Comparison of ENCODE assay signal across 8 mouse cellular contexts in the genomic region with DNA sequence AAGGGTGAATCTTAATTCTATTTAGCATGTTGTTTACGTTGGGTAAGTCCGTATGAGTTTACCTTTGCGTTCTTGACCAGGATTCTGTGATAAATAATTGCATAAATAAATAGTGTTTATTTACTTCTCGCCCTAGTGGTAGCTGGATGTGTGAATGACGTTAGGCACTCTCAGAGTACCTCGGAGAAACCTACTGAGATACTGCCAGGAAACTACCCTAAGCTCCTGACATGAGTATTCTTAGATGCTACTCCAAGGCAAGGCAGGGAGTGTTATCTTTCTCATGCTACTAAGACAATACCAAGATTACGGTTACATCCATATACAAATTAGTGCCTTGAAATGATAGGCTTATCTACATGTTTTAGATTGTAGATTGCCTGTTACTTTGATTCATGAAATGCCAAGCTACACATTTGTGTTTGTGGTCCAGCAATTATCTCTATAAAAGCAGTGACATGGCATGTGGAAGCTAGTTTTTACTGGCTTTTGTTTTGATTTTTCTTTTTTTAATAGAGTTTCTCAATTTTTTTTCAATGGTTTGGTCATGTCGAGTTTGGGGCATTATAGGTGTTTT. TPM values are rescaled to one million over a fixed set of nuclear protein-coding genes. Genes with fewer than 3 reads are reported as not detected.
DNase-seq lines count a peak whose midpoint lies in the region; ATAC-seq and TF ChIP-seq lines count a peak whose summit lies in the region.

No protein-coding gene starts in this region.

- DNase-seq in cerebellum, adult 2 months = no peak
- no peak for DNase-seq in cerebellum, postnatal 10 days
- DNase-seq in A20 (ENCODE audit: low read depth, low spot score) = peak; percentile 52
- no peak for DNase-seq in limb, embryonic 14.5 days (ENCODE audit: low spot score)
- DNase-seq in left cerebral cortex, adult 8-10 months (ENCODE audit: low spot score in 2 of 2) = no peak
- no peak for DNase-seq in cerebellum, adult 8-10 months

- H3K4me2 ChIP-seq in embryonic facial prominence, embryonic 13.5 days = peak overlapping the region; percentile 74
- peak overlapping the region; percentile 73 for H3K4me2 ChIP-seq in limb, embryonic 14.5 days (replicated peaks; ENCODE audit: low read depth, low read length, severe bottlenecking)

- peak overlapping the region; percentile 99 for H3K9ac ChIP-seq in embryonic facial prominence, embryonic 13.5 days
- H3K9ac ChIP-seq in limb, embryonic 14.5 days (ENCODE audit: low read depth, low read length, severe bottlenecking) = peak overlapping the region; percentile 90

- H3K9me3 ChIP-seq in embryonic facial prominence, embryonic 13.5 days = no peaks in the 10 kb centered on the region
- H3K9me3 ChIP-seq in limb, embryonic 14.5 days (ENCODE audit: control insufficient read depth, low read length) = no peaks in the 10 kb centered on the region

- ATAC-seq in embryonic facial prominence, embryonic 13.5 days (ENCODE audit: insufficient number of reproducible peaks, insufficient read depth, low FRiP score, low TSS enrichment, low read depth) = no peak
- no peak for ATAC-seq in limb, embryonic 14.5 days (ENCODE audit: low FRiP score, low read depth)
- no peak for ATAC-seq in inflammation-experienced regulatory T-cells, adult 6 months

- no peaks in the 10 kb centered on the region for H3K27me3 ChIP-seq in cerebellum, adult 2 months (ENCODE audit: control insufficient read depth, insufficient read depth, low read length)
- no peaks in the 10 kb centered on the region for H3K27me3 ChIP-seq in embryonic facial prominence, embryonic 13.5 days
- H3K27me3 ChIP-seq in limb, embryonic 14.5 days (ENCODE audit: control insufficient read depth, insufficient read depth, low read length) = no peaks in the 10 kb centered on the region

- WGBS in cerebellum, adult 2 months = 8% methylated on average over 8 of the region's 8 CpGs
- 10% methylated on average over 8 of the region's 8 CpGs for WGBS in embryonic facial prominence, embryonic 13.5 days
- 9% methylated on average over 8 of the region's 8 CpGs for WGBS in limb, embryonic 14.5 days

- H3K4me1 ChIP-seq in cerebellum, adult 2 months (ENCODE audit: control insufficient read depth, insufficient read depth, low read length) = peaks cover 3% of the 10 kb centered on the region
- peaks cover 20% of the 10 kb centered on the region for H3K4me1 ChIP-seq in embryonic facial prominence, embryonic 13.5 days
- peaks cover 22% of the 10 kb centered on the region for H3K4me1 ChIP-seq in limb, embryonic 14.5 days (ENCODE audit: control insufficient read depth, insufficient read depth, low read length)

- H3K27ac ChIP-seq in cerebellum, adult 2 months (ENCODE audit: insufficient read depth, low read length) = no peak overlapping the region
- 0 out of 2 replicates have a peak overlapping the region, but pooled peaks have one; percentile 94 for H3K27ac ChIP-seq in embryonic facial prominence, embryonic 13.5 days
- H3K27ac ChIP-seq in limb, embryonic 14.5 days (replicated peaks; ENCODE audit: low read depth, low read length) = peak overlapping the region; percentile 94; the same call in 1 of the 2 replicates

- TF ChIP-seq CTCF in cerebellum, adult 2 months (IDR thresholded peaks at IDR 0.05; ENCODE audit: borderline replicate concordance, insufficient read depth, low read depth, low read length) = no peak

- H3K4me3 ChIP-seq in cerebellum, adult 2 months (replicated peaks; ENCODE audit: insufficient read depth, low read depth, low read length) = peak overlapping the region; percentile 88
- peak overlapping the region; percentile 96 for H3K4me3 ChIP-seq in embryonic facial prominence, embryonic 13.5 days
- peak overlapping the region; percentile 91 for H3K4me3 ChIP-seq in limb, embryonic 14.5 days (replicated peaks; ENCODE audit: low read length)

- peaks cover 14% of the 10 kb centered on the region for H3K36me3 ChIP-seq in embryonic facial prominence, embryonic 13.5 days
- H3K36me3 ChIP-seq in limb, embryonic 14.5 days (ENCODE audit: control insufficient read depth, insufficient read depth, low read length) = peaks cover 17% of the 10 kb centered on the region

- no peak for TF ChIP-seq POLR2A in cerebellum, adult 2 months (IDR thresholded peaks at IDR 0.05; ENCODE audit: borderline replicate concordance, insufficient read depth, low read length)
- no peak for TF ChIP-seq POLR2A in limb, embryonic 14.5 days (IDR thresholded peaks at IDR 0.05; ENCODE audit: borderline replicate concordance, extremely low read depth, insufficient read depth, insufficient read length)

RNA-seq across cellular contexts. Expression of a gene that starts 1.4 kb away (rescaled TPM):
- 0.22 and 0.23 TPM in 2 replicates for polyA plus RNA-seq in cerebellum, adult 2 months (2012; rRNA removed)
- 0.22 and 0.25 TPM in 2 replicates for polyA plus RNA-seq in embryonic facial prominence, embryonic 13.5 days (2015; fragmentation: Nextera tagmentation; extraction: Ambion mirVana)
- 0.18 and 0.19 TPM in 2 replicates for polyA plus RNA-seq in limb, embryonic 14.5 days (2012; rRNA removed)
- 0.11 and 0.36 TPM in 2 replicates for polyA plus RNA-seq in limb, embryonic 14.5 days (2014; fragmentation: Nextera tagmentation; extraction: Ambion mirVana)
- polyA plus RNA-seq in inflammation-experienced regulatory T-cells, adult 6 months (2017; shearing (Covaris generic)) = not detected
- under 1 TPM in 2 of 4 experiments, not detected in 2; 0.16 to 0.41 TPM for total RNA-seq in left cerebral cortex, adult 8-10 months (2022)

RNA-seq across cellular contexts. Expression of a gene that starts 1.5 kb away (rescaled TPM):
- polyA plus RNA-seq in cerebellum, adult 2 months (2012; rRNA removed) = 15.5 and 18.2 TPM in 2 replicates
- polyA plus RNA-seq in embryonic facial prominence, embryonic 13.5 days (2015; fragmentation: Nextera tagmentation; extraction: Ambion mirVana) = 66.5 and 74.0 TPM in 2 replicates
- 30.0 and 33.0 TPM in 2 replicates for polyA plus RNA-seq in limb, embryonic 14.5 days (2012; rRNA removed)
- 51.2 and 61.9 TPM in 2 replicates for polyA plus RNA-seq in limb, embryonic 14.5 days (2014; fragmentation: Nextera tagmentation; extraction: Ambion mirVana)
- 10 to 100 TPM; 58.7 to 86.3 (median 68.9) TPM for polyA plus RNA-seq in inflammation-experienced regulatory T-cells, adult 6 months (2017; shearing (Covaris generic))
- total RNA-seq in left cerebral cortex, adult 8-10 months (2022) = 10 to 100 TPM; 34.7 to 39.3 (median 35.7) TPM
